Mouse (Mus musculus) heart, postnatal 0 days (tissue): ENCODE measurements around the gene Pak6. TPM values are rescaled to one million over a fixed set of nuclear protein-coding genes. Genes with fewer than 3 reads are reported as not detected.
"Not testable (repeated sequence)": the region's sequence is repeated elsewhere in the genome, so short reads cannot be mapped to it uniquely, and the experiment has no call there.

Experiments
- ATAC-seq: fragments of 200-750 bp; cut with Nextera tagmentation; 2 replicates; pipeline ENCODE4 v1.8.0; 2017; ENCODE audit warnings: low read depth, moderate number of reproducible peaks, moderate library complexity; ENCODE audit not compliant: insufficient read depth
- DNase-seq: peaks from one replicate; pipeline ENCODE4 v3.0.0-alpha.2; 2016; ENCODE audit warnings: low spot score
- H3K27ac ChIP-seq: fragments of 300-500 bp; sonication (generic); 2 replicates; pipeline ENCODE4 v1.5.1; 2014; ENCODE audit warnings: low read depth, mild to moderate bottlenecking
- H3K27me3 ChIP-seq: fragments of 300-500 bp; sonication (generic); 2 replicates; pipeline ENCODE4 v1.6.1; 2014; ENCODE audit warnings: low read length, mixed read lengths; ENCODE audit not compliant: control insufficient read depth, insufficient read depth
- H3K36me3 ChIP-seq: fragments of 300-500 bp; sonication (generic); replicated peaks from 2 replicates; pipeline ENCODE4 v1.6.1; 2014; ENCODE audit warnings: low read length, mixed read lengths; ENCODE audit not compliant: control insufficient read depth, insufficient read depth
- H3K4me1 ChIP-seq: fragments of 300-500 bp; sonication (generic); 2 replicates; pipeline ENCODE4 v1.6.1; 2014; ENCODE audit warnings: antibody characterized with exemption; ENCODE audit not compliant: control insufficient read depth, insufficient read depth
- H3K4me2 ChIP-seq: fragments of 300-500 bp; sonication (generic); 2 replicates; pipeline ENCODE4 v1.6.1; 2014; ENCODE audit warnings: low read depth, mild to moderate bottlenecking, low read length, moderate library complexity
- H3K4me3 ChIP-seq: fragments of 300-500 bp; sonication (generic); 2 replicates; pipeline ENCODE4 v1.5.1; 2014; ENCODE audit warnings: low read depth, low read length
- H3K9ac ChIP-seq: fragments of 300-500 bp; sonication (generic); replicated peaks from 2 replicates; pipeline ENCODE4 v1.6.1; 2014; ENCODE audit warnings: low read depth, low read length, mixed read lengths
- H3K9me3 ChIP-seq: fragments of 300-500 bp; sonication (generic); replicated peaks from 2 replicates; pipeline ENCODE4 v1.6.1; 2016; ENCODE audit warnings: low read length; ENCODE audit not compliant: control insufficient read depth
- CTCF ChIP-seq: IDR thresholded peaks from 2 replicates; pipeline ENCODE4 v1.5.1; 2016; ENCODE audit warnings: antibody characterized with exemption, control low read depth, low read depth
- EP300 ChIP-seq: IDR thresholded peaks from 2 replicates; pipeline ENCODE4 v1.6.1; 2016; ENCODE audit warnings: antibody characterized with exemption, low read depth
- WGBS: fragments of 180-500 bp; shearing (Covaris S2); extraction: QIAGEN DNeasy Blood & Tissue Kit; methylation state at CpG from one replicate; pipeline ENCODE4 v1.1.7; 2014; 5-methylcytosine and 5-hydroxymethylcytosine counted together
- polyA plus RNA-seq: library from polyadenylated mRNA; unstranded; fragments of >200 nt; fragmentation: Nextera tagmentation; extraction: Ambion mirVana; gene quantifications from 2 replicates; pipeline ENCODE4 v1.2.1, GENCODE M21; 2015
- total RNA-seq: library from RNA; depleted of rRNA; stranded (reverse); fragments of >200 nt; gene quantifications from 2 replicates; pipeline ENCODE4 v1.2.3, GENCODE M21; 2014; ENCODE audit warnings: low replicate concordance

The Pak6 gene
- total and polyA plus RNA-seq, 2 experiments from 2014 or later = 9.0 to 17.0 TPM

DNA sequence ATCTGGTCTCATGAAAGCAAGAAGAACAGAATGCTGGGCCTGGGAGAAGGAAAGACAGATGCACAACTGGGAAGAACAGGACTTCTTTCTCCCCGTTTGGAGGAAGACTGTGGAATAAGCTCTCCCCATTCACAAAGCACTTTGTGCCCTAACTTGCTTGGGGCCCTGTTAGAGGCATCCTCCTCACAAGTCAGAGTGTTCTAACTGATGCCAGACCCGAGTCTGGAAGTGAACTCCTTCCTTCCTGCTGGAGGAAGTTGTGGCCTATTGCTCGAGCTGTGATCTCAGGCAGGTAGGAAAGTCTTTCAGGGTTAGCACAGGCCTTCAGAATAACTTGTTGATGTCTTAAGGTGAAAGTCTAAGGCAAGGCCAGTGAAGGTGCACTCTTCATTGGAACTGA, 20.2 kb upstream of the Pak6 start:
- no peaks in the 10 kb centered on the region for H3K9me3 ChIP-seq
- no peak overlapping the region for H3K9ac ChIP-seq
- peaks cover 47% of the 10 kb centered on the region for H3K36me3 ChIP-seq
- no peak overlapping the region for H3K27ac ChIP-seq
- H3K4me1 ChIP-seq = no peaks in the 10 kb centered on the region
- DNase-seq (no peak), ATAC-seq (no peak)
- no peaks in the 10 kb centered on the region for H3K27me3 ChIP-seq
- TF ChIP-seq EP300 (no peak), CTCF (no peak)
- no peak overlapping the region for H3K4me3 ChIP-seq
- 55% methylated on average over 3 of the region's 3 CpGs for WGBS
- H3K4me2 ChIP-seq = no peak overlapping the region

DNA sequence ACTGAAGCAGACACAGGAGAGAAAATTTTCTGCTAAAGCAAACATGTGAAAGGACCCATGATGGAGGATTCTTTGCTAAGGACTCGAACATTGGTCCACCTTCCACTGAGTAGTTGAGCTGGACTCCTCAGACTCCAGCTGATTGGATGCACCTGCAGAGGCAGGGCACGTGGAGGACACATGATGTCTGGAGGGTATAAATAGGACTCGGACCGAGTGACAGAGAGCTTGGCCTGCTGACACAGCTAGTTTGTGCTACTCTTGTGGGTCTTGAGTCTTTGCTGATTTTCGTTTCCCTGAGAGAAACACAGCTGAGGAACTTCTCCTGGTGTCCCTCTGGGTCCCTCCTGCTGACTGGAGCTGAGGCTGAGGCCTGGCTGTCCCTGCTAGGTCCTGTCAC, 16.4 kb upstream of the Pak6 start:
- no peaks in the 10 kb centered on the region for H3K27me3 ChIP-seq
- H3K9ac ChIP-seq = no peak overlapping the region
- no peak overlapping the region for H3K4me3 ChIP-seq
- no peak overlapping the region for H3K4me2 ChIP-seq
- 49% methylated on average over 5 of the region's 5 CpGs for WGBS
- DNase-seq (no peak), ATAC-seq (peak; percentile 69)
- H3K36me3 ChIP-seq = peaks cover 21% of the 10 kb centered on the region; the same call in 1 of the 2 replicates
- H3K9me3 ChIP-seq = no peaks in the 10 kb centered on the region
- H3K4me1 ChIP-seq = no peaks in the 10 kb centered on the region
- no peak overlapping the region for H3K27ac ChIP-seq
- TF ChIP-seq CTCF (no peak), EP300 (no peak)

DNA sequence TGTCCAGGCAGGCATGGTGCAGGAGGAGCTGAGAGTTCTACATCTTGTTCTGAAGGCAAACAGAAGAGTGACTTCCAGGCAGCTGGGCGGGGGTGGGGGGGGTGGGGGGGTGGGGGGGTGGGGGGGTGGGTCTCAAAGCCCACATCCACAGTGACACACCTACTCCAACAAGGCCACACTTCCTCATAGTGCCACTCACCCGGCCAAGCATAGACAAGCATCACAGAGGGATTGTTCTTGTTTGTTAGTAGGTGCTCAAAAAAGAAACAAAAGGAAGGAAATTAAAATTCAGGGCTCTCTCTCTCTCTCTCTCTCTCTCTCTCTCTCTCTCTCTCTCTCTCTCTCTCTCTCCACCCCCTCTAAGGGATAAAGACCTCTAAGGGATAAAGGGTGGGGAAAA, 12.4 kb upstream of the Pak6 start:
- not testable (repeated sequence) for H3K36me3 ChIP-seq, H3K4me1 ChIP-seq, H3K9ac ChIP-seq, ATAC-seq, H3K9me3 ChIP-seq, H3K4me3 ChIP-seq, H3K27ac ChIP-seq, H3K27me3 ChIP-seq, H3K4me2 ChIP-seq, DNase-seq
- 52% methylated on average over 2 of the region's 2 CpGs for WGBS

DNA sequence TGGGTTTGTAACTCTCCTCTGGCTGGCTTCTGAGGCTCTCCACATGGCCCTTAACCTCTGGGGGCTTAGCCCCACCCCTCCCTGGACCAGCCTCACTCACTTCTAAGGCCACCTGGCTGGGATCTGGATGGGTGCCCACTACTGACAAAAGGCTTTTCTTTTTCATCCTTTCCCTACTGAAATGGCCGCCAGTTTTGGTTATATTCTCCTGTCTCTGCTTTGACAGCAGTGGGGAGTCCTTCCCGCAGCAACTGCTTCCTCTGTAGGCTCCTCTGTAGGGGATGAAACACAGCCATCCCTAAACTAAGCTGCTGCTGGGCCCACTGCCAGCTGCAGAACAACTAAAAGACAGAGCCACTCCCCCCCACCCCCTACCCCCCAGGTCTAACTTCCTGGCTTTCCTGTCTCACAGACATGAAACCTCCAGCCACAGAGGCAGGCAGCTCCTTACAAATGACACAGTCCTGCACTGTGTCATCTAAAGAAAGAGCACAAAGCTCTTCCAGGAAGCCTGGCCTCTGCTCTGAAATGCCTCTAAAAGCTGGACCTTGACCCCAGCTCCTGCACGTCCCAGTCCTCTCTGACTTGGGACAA, 6.3 kb upstream of the Pak6 start:
- Histone ChIP-seq H3K9me3 (no peaks in the 10 kb centered on the region), H3K4me3 (no peak overlapping the region), H3K9ac (no peak overlapping the region), H3K27ac (peak overlapping the region; percentile 14; the same call in 1 of the 2 replicates), H3K4me1 (peaks cover 13% of the 10 kb centered on the region; the same call in 1 of the 2 replicates), H3K27me3 (no peaks in the 10 kb centered on the region), H3K4me2 (no peak overlapping the region), H3K36me3 (no peaks in the 10 kb centered on the region)
- 34% methylated on average over 3 of the region's 3 CpGs for WGBS
- DNase-seq = no peak
- peak; percentile 18; the same call in 1 of the 2 replicates for ATAC-seq
- no peak for TF ChIP-seq EP300

DNA sequence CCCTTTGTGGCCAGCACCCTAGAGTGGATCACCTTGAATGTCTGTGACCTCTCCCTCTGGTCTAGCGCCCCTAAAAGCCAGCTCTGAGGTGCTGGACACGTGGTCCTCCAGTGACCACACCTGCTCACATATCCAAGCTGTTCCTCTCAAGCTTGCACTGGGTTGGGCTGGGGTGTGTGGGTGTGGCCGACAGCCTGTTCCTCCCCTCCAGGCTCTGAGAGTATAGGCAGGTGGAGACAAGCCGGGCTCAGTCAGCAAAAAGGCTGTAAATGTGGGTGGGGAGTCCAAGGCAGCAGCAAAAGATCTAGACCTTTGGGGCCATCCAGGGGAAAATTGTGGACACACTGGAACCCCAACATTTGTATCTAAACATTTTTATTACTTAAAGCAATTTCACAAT, 4.6 kb upstream of the Pak6 start:
- Histone ChIP-seq H3K4me2 (no peak overlapping the region), H3K4me1 (peaks cover 14% of the 10 kb centered on the region), H3K27ac (no peak overlapping the region)

DNA sequence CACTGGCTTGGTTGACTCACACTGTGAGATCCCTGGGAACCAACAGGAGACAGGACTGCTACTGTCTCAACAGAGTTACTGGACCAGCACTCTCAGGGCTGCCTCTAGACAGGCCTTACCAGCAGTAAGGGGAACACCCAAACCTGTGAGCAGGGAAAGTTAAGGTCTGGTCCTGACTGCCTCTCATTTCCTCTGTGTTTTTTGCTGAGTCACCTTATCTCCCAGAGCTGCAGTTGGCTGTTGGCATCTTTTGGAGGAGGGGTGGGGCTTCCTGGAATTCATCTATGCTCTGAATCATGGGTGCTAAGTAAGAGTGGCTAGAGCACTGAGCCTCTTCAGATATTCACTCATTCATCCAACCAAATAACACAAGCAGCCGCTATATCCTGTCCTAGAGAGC, 4.0 kb upstream of the Pak6 start:
- DNase-seq (peak; percentile 63), ATAC-seq (peak; percentile 44)
- H3K4me1 ChIP-seq = peaks cover 20% of the 10 kb centered on the region
- TF ChIP-seq CTCF (no peak), EP300 (no peak)
- no peak overlapping the region for H3K4me2 ChIP-seq
- no peak overlapping the region for H3K9ac ChIP-seq
- H3K36me3 ChIP-seq = no peaks in the 10 kb centered on the region
- peak overlapping the region; percentile 62; the same call in 1 of the 2 replicates for H3K27ac ChIP-seq
- H3K9me3 ChIP-seq = no peaks in the 10 kb centered on the region
- WGBS = 30% methylated on average over 1 of the region's 1 CpGs
- no peak overlapping the region for H3K4me3 ChIP-seq
- no peaks in the 10 kb centered on the region for H3K27me3 ChIP-seq

More for the DNA sequence above, 4.6 kb upstream of the Pak6 start:
- DNase-seq (no peak), ATAC-seq (no peak)
- Histone ChIP-seq H3K9me3 (no peaks in the 10 kb centered on the region), H3K36me3 (no peaks in the 10 kb centered on the region), H3K9ac (no peak overlapping the region), H3K4me3 (no peak overlapping the region), H3K27me3 (no peaks in the 10 kb centered on the region)
- 50% methylated on average over 4 of the region's 4 CpGs for WGBS
- TF ChIP-seq CTCF = no peak
- no peak for TF ChIP-seq EP300
